Mouse (Mus musculus) olfactory bulb, adult 2 months (tissue): ENCODE data around the gene Dhx58. TPM values are rescaled to one million over a fixed set of nuclear protein-coding genes. Genes with fewer than 3 reads are reported as not detected.
A peak's percentile ranks its signal among the peaks of the same experiment; 100 is the strongest.

Source experiments
- H3K27ac ChIP-seq: fragments of 200-500 bp; 2 replicates; pipeline ENCODE4 v1.5.1; 2012; ENCODE audit warnings: low read depth, low read length; ENCODE audit not compliant: insufficient read depth
- H3K4me1 ChIP-seq: fragments of 200-500 bp; 2 replicates; pipeline ENCODE4 v1.6.1; 2012; ENCODE audit warnings: low read length; ENCODE audit not compliant: control insufficient read depth, insufficient read depth
- H3K4me3 ChIP-seq: fragments of 200-500 bp; 2 replicates; pipeline ENCODE4 v1.5.1; 2012; ENCODE audit warnings: mild to moderate bottlenecking, low read depth, low read length, moderate library complexity; ENCODE audit not compliant: insufficient read depth
- CTCF ChIP-seq: fragments of 200-500 bp; IDR thresholded peaks from 2 replicates; pipeline ENCODE4 v1.5.1; 2012; ENCODE audit warnings: low read depth, mild to moderate bottlenecking, low read length, moderate library complexity; ENCODE audit not compliant: insufficient read depth
- POLR2A ChIP-seq: fragments of 200-500 bp; IDR thresholded peaks from 2 replicates; pipeline ENCODE4 v1.6.1; 2012; ENCODE audit warnings: mild to moderate bottlenecking, low read depth, low read length, moderate library complexity; ENCODE audit not compliant: insufficient read depth
- WGBS: fragments of 180-500 bp; shearing (Covaris S2); methylation state at CpG from one replicate; pipeline ENCODE4 v1.1.7; 2018; 5-methylcytosine and 5-hydroxymethylcytosine counted together
- polyA plus RNA-seq: library from polyadenylated mRNA; stranded (reverse); fragments of >200 nt; gene quantifications from 2 replicates; pipeline ENCODE4 v1.2.4, GENCODE M21; 2012; ENCODE audit warnings: low replicate concordance; ENCODE audit not compliant: missing spikeins, insufficient read depth, insufficient read length

The Dhx58 gene
- polyA plus RNA-seq, 1 experiment = not detected

DNA sequence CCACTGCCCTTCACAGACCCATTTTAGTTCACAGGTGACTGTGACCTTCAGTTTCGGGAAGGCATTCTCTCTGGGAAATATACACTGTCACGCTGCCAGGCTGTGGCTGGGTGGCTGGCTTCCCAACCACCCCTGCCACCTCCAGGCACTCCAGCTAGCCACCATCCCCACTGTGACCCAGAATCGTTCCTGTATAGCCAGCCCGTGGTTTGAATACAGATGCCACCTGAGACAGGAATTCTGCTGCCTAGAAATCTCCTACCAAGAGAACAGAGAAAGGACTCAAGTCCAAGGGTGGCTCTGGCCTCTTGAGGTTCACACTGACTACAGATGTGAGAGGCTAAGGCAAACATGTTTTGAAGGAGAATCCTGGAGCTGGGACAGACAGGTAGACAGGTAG lies 14.8 kb upstream of the Dhx58 start:
- peak overlapping the region; percentile 81 for H3K27ac ChIP-seq
- no peak overlapping the region for H3K4me3 ChIP-seq
- TF ChIP-seq POLR2A = no peak
- WGBS = 56% methylated on average over 4 of the region's 4 CpGs
- H3K4me1 ChIP-seq = peaks cover 50% of the 10 kb centered on the region

DNA sequence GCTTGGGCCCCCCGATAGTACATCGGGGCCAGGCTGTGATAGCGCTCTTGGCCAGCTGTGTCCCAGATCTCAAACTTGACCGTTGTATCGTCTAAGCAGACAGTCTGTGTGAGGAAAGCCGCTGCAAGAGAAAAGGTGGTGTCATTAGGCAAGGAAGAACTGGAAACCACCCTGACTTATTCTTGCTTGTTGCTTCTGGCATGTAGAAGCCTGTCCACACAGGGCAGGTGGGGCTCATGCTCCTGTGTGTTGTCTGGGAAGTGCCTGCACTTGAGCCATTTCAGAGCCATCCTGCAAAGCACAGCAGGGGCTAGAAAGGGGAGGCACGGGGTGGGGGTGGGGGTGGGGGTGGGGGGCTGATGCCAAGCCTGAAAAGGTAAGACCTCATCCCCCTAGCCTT lies 14.4 kb upstream of the Dhx58 start:
- Histone ChIP-seq H3K4me1 (peaks cover 54% of the 10 kb centered on the region), H3K4me3 (no peak overlapping the region), H3K27ac (no peak overlapping the region)
- TF ChIP-seq CTCF (no peak), POLR2A (no peak)
- WGBS = 84% methylated on average over 7 of the region's 7 CpGs

DNA sequence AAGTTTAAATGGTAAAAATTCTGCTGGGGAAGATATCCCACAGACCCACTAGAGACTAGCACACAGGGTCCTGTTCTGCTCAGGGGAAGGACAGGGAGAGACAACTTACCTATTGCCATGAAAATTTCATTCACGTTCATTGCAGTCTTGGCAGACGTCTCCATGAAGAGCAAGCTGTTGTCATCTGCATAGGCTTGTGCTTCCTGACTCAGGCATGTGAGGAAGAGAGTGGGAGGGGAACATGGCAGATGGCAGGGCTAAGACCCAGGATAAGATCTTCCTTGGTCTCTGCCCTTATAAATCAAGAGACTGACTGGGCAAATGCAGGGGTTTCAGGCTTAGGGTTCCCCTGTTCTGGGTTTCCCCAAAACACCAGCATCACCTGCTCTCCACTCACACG lies 12.6 kb upstream of the Dhx58 start:
- Histone ChIP-seq H3K27ac (no peak overlapping the region), H3K4me1 (peaks cover 55% of the 10 kb centered on the region), H3K4me3 (no peak overlapping the region)
- TF ChIP-seq CTCF (no peak), POLR2A (no peak)
- WGBS = 77% methylated on average over 3 of the region's 3 CpGs

DNA sequence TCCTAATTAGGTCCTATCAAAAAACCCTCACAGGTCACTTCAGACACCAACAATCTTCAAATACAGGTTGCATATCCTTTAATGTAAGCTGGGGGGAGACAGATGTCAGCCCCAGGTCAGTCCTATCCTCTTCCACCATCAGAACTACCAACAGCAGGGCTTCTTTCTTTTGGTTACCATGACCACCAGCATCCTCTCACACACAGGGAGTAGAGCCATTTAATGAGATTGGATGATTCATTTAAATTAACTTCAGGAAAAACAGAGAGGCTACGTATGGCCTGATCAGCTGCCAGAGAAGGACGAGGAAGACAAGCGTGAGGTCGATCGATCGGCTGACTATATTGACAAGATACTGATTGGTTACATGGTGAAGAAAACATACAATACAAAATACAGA lies 10.9 kb upstream of the Dhx58 start:
- 40% methylated on average over 6 of the region's 6 CpGs for WGBS
- no peak for TF ChIP-seq POLR2A
- peaks cover 50% of the 10 kb centered on the region for H3K4me1 ChIP-seq
- 0 out of 2 replicates have a peak overlapping the region, but pooled peaks have one; percentile 12 for H3K27ac ChIP-seq
- no peak overlapping the region for H3K4me3 ChIP-seq

DNA sequence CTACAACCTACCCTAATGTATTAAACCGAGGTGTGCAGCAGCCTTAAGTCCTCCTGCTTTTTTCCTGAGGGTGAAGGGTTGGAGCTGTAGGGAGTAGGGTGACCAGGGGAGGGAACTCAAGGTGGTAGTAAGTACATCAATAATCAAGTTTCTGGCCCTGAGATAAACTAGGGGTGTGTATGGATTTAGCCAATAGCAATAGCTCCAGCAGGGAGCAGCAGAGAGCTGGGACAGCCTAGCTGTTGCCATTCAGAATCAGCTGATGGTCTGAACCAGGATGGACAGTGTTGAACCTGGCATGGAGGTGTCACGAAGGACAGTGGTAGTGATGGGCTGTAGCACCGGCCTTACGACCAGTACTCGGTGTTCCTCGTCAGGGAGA lies 10.5 kb upstream of the Dhx58 start:
- H3K4me1 ChIP-seq = peaks cover 46% of the 10 kb centered on the region
- H3K27ac ChIP-seq = peak overlapping the region; percentile 76; the same call in 1 of the 2 replicates
- WGBS = 45% methylated on average over 6 of the region's 6 CpGs
- no peak for TF ChIP-seq POLR2A
- peak; percentile 41; the same call in 1 of the 2 replicates for TF ChIP-seq CTCF
- no peak overlapping the region for H3K4me3 ChIP-seq

DNA sequence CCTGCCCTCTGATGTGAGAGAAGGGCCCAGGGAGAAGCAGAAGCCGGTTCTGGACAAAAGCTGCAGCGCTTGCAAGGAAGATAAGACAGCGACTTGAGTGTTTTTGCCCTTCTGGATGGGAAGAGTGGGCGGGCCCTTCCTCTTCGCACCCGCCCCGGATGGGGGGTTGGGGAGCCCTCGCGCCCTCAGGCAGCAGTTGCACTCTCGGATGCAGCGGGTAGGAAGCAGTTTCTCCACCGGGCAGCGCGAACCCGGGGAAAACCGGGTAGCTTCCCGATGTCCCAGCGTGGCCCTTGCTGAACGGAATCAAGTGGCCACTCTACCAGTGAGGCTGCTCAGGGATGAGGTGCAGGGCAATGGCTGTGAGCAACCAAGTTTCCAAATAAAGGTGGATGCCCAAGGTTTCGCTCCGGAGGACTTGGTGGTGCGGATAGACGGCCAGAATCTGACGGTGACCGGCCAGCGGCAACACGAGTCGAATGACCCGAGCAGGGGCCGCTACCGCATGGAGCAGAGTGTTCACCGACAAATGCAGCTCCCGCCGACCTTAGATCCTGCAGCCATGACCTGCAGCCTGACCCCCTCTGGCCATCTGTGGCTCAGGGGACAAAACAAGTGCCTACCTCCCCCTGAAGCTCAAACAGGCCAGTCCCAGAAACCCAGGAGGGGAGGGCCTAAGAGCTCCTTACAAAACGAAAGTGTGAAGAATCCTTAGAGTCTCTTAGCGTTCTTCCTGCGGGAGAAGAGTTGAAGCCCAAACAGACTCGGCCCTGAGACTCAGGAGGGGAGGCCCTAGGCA lies 9.9 kb upstream of the Dhx58 start, which contains the start of gene Hspb9:
TSS of gene Hspb9 (plus strand) at position 116 of the 799 bp plus-strand sequence.
- WGBS = 17% methylated on average over 38 of the region's 38 CpGs
- TF ChIP-seq POLR2A = peak; percentile 52; the same call in 1 of the 2 replicates
- no peak for TF ChIP-seq CTCF
- H3K4me1 ChIP-seq = peaks cover 42% of the 10 kb centered on the region
- peak within 1 kb of the TSS; percentile 26 for H3K4me3 ChIP-seq
- peak within 1 kb of the TSS; percentile 76 for H3K27ac ChIP-seq

DNA sequence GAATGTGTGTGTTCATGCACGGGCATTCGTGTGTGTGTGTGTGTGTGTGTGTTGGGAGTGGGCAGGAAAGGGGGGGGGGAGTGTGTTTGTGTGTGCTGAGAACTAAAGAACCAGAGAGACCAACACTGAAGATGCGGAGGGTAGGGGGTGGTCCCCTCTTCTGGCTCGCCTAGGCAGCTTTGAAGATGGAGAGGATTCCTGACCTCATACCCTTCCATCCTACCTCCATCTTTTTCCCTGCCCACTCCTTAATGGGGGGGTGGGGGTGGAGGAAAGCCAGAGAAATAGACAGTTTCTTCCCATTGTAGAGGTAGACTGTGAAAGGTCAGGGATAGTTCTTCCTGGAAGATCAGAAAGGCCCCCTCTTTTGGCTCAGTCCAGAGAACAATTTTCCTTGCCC lies 9.1 kb upstream of the Dhx58 start:
- WGBS = 58% methylated on average over 4 of the region's 4 CpGs
- no peak overlapping the region; the same call in 1 of the 2 replicates for H3K4me3 ChIP-seq
- H3K27ac ChIP-seq = peak overlapping the region; percentile 76
- H3K4me1 ChIP-seq = peaks cover 35% of the 10 kb centered on the region
- TF ChIP-seq POLR2A (no peak), CTCF (no peak)

DNA sequence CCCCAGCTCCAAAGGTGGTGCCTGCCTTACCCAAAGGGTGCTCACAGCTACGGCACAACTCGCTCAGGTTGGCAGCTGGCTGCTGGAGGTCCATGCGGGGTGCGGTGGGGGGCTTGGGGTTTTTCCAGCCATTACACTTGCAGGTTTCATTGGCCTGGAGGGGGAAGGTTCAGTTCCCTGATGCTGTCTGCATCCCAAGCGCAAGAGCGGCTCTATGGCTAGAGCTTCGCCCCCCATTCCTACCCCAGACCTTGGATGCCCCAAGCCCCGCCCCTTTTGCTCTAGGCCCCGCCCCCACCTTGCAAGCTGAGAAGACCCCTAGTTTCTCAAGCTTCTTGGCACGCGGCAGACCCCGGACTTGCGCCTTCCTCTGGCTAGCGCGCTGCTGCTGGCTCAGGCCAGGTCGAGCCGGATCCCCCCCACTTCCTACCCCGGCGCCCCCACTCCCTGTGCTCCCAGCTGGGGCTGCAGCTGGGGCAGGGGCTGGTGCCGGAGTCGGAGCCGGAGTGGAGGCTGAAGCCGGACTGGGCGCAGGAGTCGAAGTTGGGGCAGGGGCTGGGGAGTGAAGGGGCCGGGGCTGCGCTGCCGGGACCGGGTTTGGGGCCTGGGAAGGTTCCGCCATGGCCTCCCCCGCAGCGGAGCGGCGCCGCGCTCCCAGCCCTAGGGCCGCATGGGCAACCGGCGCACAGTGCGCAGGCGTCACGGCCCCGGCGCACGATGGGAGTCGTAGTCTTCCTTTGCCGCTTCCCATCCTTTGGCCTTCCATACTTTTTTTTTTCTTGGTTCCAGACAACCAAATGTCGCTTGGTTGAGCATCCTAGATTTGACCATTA lies 7.9 kb upstream of the Dhx58 start, which contains the start of gene Kat2a:
TSS of gene Kat2a (minus strand) at position 683 of the 833 bp plus-strand sequence.
- TF ChIP-seq CTCF (no peak), POLR2A (peak; percentile 78)
- Histone ChIP-seq H3K4me1 (peaks cover 35% of the 10 kb centered on the region), H3K4me3 (peak within 1 kb of the TSS; percentile 67), H3K27ac (peak within 1 kb of the TSS; percentile 76)
- WGBS = 1% methylated on average over 48 of the region's 48 CpGs

DNA sequence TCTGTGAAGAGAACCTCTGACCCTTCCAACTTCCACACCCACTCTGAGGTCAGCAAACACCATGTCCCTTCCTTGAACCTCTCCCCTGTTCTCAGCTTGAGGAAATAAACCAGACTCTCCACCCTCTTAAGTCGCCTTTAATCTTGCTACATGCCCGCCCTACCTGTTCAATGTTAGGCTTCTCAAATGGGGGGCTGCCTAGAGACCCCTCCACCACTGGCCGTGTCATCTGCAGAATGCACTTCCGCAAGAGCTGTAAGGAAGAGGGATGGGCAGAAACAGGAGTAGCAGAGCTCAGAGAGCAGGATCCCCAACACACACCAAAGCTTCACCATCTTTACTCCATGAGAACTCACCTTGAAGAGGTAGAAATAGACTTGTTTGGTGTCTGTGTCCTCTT lies 6.9 kb upstream of the Dhx58 start:
- no peak overlapping the region for H3K4me3 ChIP-seq
- WGBS = 85% methylated on average over 4 of the region's 4 CpGs
- TF ChIP-seq CTCF (no peak), POLR2A (no peak)
- peaks cover 35% of the 10 kb centered on the region for H3K4me1 ChIP-seq
- H3K27ac ChIP-seq = no peak overlapping the region
